Mouse (Mus musculus) T-helper 17 cell (primary cell): ENCODE data around the gene Tead1.

Experiments
- in situ Hi-C, 2 experiments: fragments of 300-600 bp; cut with MboI, MseI; formaldehyde crosslinking; loops; 1 replicate in 1 of 2; 2 replicates in 1 of 2; pipeline ENCODE4 v1.15.1; 2025; ENCODE audit warnings: high pct_unique_total_duplicates in 2 of 2

Gene Tead1

DNA sequence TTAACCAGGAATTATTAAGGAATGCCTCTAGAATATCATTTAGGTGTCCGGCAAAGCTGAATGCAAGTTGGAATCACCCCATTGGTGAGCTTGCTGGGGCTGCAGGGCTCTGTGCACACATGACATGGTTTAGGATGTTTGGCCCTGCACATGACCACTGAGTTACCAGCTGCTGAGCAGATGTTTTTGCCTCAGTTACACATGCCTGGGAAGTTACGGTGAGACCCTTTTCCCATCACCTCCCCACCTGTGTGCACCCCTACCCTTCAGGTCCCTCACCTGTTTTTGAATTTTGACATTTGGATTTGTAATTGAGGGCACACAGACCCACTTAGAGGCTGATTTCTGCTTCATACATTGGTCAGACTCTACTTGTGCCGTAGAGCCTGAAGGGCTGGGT is 6.9 kb downstream of the Tead1 start:
- in situ Hi-C loops = loop anchor here in 1 of 2 experiments (25.0 kb wide), 1 partner anchor 524 kb away; the partner anchor contains the start of gene Dkk3

DNA sequence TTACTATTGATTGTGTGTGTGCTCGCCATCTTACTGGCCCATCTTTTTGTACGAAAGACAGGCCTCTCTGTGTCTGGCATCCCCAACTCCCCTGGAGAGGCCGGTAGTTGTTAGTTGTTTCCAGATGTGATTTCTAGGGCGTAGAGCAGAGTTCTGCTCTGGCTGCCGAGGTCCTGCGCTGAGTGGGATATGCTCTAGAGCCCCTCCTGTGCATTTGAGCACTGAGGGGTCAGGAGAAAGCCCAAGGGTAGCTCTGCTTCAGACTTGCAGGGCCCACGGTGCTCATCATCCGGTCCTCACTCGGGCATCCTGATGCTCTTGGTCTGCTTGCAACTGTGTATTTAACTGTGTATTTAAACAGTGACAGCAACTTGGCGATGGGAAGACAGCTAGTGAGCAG is 7.5 kb downstream of the Tead1 start:
- in situ Hi-C loops = loop anchor here in 1 of 2 experiments (25.0 kb wide), 1 partner anchor 524 kb away; the partner anchor contains the start of gene Dkk3

DNA sequence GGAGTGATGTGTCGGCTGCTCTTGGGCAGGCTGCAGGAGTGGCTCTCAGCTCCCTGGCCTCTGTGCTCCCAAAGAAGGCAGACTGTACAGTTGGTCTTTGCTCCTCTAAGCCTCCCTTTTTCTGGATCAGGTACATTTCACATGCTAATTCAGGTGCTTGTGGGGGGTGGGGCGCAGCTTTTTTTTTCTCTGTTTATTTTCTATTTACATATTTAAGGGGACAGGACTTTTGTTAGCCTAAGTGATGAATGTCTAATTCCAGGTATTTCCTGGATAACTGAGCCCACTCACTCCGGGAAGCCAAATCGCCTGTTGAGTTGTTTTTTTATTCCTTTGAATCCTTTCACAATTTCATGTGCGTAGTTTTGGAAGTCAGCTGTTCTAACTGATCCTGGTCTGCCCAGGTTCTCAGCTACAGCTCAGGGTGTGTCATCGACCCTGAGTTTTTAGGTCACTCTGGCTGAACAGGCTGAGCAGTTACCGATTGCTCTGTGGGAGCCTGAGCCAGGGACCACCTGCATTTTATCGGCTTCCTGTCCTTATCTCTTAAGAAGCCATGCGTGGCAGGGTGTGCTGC is 9.4 kb downstream of the Tead1 start:
- in situ Hi-C loops = loop anchor here in 1 of 2 experiments (25.0 kb wide), 1 partner anchor 526 kb away; the partner anchor contains the start of gene Dkk3

DNA sequence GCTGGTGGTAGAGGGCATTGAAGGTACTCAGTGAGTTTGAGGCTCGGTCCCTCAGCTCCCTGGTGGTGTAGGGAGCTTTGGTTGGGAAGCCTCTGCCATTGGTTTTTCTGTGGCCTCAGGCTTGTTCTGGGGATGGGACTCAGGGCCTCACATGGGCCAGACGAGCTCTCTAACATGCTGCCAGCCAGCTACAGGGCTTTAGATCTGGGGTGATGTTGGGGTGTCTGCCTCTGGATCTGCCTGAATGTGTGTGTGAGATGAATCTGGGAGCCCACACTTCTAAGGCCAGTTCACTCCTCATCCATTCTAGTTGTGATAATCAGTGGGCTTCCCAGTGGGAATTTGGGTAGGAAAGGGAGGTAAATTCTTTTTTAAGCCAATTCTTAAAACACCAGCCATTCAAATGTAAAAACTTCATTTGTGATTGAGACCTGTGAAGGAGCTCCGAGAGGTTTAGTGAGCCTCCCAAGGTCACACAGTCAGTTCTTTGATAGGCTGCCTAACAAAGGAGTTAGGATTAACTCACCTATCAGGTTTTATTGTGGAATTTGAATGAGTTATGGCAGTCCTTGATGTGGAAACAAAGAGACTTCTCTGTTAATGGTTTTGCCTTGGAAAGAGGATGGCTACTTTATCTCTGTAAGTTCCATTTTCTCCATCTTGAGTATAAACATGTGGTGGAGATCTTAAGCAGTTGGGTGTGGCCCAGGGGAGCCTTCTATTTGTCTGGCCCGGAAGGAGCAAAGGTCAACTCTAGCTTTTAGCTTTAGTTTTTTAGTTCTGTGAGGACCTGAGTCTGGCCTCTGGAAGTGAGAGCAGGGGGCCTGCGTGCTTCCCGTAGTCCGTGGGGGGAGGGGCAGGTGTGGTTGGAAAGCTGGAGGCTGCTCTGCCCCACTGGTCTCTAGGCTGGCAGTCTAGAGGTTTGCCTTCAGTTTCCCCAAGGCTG is 12.0 kb downstream of the Tead1 start:
- in situ Hi-C loops = loop anchor here (10.0 to 25.0 kb wide), 2 partner anchors 456 to 529 kb away; partner anchors contain the start of gene Dkk3 (in 1 of the 2)

DNA sequence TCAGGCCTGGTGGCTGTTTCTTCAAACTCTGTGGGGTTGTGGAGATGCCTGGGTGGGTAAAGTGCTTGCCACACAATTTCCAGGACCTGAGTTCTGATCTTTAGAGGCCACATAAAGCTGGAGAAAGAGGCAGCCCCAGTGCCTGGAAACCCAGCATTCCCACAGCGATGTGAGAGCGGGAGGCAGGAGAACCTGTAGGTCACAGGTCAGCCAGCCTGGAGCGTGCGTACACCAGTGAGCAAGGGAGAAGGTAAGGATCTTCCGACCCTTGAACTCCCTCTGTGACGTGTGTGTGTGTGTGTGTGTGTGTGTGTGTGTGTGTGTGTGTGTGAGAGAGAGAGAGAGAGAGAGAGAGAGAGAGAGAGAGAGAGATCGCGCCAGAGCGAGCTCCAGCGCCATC is 14.4 kb downstream of the Tead1 start:
- in situ Hi-C loops = loop anchor here (10.0 to 25.0 kb wide), 2 partner anchors 459 to 531 kb away; partner anchors contain the start of gene Dkk3 (in 1 of the 2)

DNA sequence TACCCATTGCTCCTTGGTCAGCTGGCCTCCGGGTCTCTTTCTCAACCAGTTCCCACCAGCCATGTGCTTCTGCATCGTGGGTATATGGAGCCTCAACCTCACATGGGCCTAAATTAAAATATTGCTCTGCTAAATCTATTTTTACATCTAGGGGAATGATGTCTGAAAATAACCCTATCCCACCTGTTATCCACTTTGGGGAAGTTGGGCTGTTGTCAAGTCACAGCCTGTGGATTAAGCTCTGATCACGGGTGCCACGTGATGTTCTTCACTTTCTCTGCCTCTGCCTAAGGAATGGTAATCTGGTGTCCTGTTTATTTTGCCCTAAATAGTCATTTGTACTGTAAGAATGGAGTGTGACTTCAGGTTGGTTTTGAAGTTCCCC is 17.7 kb downstream of the Tead1 start:
- in situ Hi-C loops = loop anchor here (10.0 to 25.0 kb wide), 2 partner anchors 462 to 534 kb away; partner anchors contain the start of gene Dkk3 (in 1 of the 2)

DNA sequence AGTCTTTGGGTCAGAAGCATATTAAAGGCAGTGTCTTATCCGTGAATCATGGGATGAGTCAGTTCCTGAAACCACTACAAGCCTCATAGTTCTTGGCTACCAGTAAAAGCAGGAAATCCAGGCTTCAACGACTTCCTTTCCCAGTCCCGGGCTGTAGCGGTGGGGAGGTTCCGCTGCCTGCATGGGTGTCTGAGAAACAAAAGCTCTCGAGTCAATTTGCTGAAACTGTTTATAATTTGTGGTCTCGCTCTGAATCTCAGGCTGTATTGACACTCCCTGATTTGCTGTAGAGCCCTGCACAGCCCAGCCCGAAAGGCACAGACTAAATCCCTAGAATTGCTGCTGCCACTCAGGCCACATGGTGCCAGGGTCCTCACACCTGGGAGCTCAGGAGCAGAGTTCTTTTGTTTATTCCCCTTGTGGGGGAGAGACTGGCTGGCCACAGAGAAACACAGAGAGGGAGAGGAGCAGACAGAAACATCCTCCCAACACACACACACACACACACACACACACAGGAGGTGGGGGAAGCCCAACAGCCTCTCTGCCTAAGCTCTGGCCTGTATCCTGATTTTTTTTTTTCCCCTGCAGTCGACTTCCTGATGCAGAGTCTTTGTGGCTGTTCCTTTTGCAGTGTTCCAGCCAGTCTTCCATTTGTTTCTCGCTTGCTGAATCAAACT is 18.2 kb downstream of the Tead1 start:
- in situ Hi-C loops = loop anchor here (10.0 to 25.0 kb wide), 2 partner anchors 463 to 535 kb away; partner anchors contain the start of gene Dkk3 (in 1 of the 2)

DNA sequence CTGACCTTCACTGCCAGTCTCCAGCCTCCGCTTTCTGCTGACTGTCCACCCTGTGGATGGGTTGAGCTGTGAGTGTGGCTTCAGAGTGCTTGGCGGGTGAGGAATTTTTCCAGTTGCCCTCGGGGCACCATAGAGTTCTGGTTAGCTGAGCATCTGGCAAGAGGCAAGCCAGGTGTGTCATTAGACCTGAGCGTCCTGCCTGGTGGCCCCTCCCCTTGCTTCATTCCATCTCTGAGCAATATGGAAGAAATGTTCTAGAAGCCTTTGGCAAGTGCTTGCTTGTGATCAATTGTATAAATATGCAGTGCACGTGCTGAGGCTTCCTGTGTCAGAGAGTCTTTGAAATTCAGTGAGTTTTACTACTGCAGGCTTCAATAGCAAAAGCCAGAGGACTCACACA is 21.0 kb downstream of the Tead1 start:
- in situ Hi-C loops = no loop called here

DNA sequence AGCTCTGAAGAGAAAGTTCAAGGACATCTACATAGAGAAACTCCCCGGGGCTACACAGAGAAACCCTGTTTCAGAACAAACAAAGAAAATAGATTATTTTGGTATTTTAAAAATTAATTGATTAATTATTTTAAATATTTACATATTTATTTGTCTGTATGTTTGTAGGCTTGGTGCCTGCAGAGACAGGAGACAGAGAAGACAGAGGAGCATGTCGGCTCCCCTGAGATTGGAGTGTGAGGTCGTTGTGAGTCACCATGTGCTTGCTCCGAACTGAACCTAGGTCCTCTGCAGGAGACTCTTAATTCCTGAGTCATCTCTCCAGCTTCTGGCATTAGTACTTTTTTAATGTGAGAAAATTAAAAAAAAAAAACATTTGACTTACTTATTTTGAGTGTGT is 24.2 kb downstream of the Tead1 start:
- in situ Hi-C loops = no loop called here

DNA sequence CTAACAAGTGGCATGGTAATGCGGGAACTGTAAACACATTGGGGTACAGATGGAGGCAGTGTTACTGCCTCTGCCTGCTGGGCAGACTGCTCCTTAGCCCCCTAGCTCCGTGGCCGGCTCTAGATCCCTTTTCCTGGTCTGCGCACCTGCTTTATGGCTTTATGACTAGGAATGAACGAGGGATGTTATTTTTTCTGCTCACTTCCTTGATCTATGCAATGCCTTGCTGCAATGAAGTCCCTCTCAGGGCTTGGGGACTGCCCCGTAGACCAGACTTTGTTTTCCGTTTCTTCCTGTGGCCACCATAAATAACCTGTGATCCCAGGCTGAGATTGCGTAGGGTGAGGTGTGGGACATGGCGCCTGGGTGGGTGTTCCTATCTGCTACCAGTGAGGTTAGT is 26.8 kb downstream of the Tead1 start:
- in situ Hi-C loops = no loop called here

DNA sequence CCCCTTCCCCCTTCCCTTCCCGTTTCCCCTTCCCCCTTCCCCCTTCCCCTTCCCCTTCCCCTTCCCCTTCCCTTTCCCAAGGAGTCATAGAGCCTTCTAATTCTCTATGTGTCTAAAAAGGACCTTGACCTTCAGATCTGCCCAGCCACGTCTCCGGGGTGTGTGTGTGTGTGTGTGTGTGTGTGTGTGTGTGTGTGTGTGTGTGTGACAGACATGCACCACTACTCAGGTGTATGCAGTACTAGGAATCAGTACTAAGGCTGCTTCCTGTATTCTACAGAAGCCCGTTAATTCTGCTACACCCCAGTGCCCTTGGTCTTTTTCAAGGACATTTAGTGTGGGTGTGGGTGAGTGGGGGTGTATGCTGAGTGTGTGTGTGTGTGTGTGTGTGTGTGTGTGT is 27.6 kb downstream of the Tead1 start:
- in situ Hi-C loops = no loop called here

DNA sequence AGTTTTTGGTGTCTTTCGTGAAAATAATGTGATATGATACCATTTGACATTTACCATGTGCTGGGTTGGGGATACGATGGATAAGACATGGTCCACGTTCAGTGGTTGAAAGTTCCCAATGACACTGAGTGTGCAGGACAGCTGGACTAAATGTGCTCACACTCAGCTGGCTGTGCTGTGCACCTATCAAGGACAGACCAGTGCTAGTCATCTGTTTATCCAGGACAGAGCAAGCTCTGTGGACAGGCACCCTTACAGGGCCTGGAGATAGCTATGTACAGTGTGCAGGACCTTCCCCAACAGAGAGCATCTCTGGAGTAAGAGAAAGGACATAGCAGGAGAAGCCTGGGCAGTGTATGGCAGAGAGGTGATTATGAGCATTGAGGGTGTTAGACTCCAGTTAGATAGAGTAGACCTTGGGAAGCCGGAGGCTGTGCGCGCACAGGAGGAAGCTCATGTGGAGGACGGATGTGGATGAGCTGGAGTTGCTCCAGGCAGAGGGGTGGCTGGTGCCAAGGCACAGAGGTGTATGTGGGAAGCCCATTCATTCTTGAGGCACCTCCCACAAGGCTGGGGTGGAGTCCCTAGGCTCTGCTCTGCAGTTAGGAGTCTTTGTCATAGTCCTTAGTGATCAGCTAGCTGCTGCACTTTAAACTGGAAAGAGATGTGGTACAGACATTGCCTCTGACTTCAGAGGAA is 31.4 kb downstream of the Tead1 start:
- in situ Hi-C loops = no loop called here

DNA sequence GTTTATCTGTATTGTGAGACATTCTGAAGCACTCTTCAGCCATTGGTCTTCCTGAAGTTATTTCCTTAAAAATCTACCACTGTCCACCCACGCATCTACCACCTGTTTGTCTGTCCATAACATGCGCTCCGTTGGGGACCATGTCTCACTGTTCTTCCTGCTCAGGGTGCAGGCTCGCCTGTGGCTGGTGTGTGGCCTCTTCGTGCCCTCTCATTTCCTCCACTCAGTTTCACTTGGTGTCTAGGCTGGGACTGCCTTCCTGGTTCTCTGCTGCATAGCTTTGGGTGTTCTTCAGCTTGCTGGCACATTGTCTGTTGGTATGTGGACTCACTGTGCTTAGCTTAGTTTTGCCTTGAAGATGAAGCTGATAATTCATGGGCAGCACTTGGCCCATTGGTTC is 32.9 kb downstream of the Tead1 start:
- in situ Hi-C loops = no loop called here

DNA sequence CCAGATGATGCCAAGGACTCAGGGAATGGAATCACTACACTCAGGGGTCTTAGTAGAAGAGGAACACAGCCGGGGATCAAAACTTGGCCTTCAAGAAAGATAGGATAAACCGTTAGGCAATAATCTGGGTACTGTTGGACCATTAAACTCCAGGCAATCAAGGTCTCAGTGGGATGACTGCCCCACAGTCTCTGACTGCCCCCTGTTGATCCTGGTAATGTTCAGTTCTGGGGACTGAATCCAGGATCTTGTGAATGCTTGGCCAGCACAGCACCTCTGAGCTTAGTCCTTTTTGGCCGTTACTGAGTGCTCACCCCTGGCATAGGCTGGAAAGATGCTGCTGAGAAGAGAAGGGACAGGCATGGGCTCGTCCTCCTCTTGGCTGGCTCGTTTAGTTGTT is 34.4 kb downstream of the Tead1 start:
- in situ Hi-C loops = no loop called here

DNA sequence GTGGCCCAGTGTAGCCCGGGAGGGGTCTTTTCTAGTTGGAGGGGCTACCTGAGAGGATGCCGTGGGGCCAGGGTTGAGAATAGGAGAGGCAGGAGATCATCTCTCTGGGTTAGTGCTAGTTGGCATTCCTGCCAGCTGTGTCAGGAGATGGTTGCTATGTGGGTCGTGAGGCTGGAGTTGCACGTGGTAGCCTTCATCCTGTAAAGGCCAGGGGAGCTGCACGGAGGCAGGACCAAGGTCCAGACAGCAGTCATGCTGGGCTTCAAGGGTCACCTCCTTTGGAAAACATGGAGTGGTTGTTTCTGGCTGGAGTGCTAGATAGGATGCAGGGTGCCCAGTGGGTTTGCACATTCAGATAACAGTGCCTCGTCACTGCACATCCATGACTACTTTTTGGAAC is 35.7 kb downstream of the Tead1 start:
- in situ Hi-C loops = no loop called here

DNA sequence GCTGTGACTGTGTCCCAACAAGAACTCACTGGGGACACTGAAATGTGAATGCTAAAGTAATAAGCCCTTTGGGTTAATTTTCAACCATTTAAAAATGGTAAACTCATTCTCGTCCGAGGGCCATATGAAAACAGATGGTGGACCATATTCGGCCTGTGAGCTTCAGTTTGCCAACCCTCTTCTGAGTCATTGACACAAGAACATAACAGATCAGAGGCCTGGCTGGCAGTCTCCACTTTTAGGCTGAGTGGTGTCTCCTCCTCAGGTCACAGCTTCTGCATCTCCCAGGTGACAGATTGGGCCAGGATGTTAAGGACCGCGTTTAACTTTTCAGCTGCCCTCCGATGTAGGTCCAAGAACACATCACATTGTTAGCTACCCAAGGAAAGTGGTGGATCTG is 37.6 kb downstream of the Tead1 start:
- in situ Hi-C loops = no loop called here

DNA sequence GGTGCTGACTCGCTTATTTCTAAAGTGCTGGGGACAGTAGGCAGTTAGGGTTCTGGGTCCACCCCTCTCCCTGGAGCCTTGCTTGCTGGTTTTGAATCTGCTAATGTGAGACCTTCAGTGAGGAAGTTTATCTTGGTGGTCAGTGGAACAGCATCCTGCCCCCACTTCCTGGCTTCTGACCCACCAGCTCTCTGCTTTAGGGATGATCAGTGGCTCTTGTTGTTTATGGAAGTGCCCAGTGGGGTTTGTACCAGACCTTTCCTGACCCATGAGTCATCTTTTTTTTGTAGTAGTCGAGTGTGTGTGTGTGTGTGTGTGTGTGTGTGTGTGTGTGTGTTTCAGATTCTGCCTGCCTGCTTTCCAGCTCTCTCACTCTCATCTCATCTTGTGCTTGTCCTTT is 38.6 kb downstream of the Tead1 start:
- in situ Hi-C loops = no loop called here

DNA sequence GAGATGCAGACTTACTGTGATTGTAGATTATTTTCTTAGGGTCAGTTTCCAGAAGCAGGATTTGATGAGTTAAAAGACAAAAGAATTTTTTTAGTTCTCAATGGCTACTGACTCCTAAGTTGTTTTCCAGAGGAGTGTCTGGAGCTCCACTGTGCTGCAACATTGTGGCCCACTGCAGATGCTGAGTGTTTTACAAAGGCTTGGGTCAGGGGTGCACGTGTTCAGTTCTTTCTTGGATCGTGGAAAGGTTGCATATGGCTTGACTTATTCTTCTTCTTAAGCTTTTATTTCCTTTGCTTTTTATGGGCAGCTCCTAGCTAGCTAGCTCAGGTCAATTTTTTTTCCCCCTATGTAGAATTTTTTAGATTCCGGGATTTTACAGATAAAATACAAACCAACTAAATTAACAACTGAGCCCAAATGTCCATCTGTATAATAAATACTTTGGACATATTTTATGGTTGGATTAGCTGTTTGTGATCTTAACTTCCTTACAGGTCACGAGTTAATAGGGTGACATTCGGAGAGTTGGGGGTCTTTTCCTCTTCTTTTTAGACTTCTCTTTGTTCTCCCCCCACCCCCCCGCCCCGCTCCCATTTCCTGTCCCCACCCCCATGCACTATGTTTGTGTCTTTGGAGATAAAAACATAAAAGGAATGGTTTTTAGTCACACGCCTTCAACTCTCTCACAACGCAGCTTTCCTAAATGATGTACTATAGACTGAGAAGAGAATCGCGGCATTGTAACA is 40.5 kb downstream of the Tead1 start:
- in situ Hi-C loops = loop anchor here in 1 of 2 experiments (10.0 kb wide), 1 partner anchor 935 kb away; no protein-coding TSS in a partner anchor

DNA sequence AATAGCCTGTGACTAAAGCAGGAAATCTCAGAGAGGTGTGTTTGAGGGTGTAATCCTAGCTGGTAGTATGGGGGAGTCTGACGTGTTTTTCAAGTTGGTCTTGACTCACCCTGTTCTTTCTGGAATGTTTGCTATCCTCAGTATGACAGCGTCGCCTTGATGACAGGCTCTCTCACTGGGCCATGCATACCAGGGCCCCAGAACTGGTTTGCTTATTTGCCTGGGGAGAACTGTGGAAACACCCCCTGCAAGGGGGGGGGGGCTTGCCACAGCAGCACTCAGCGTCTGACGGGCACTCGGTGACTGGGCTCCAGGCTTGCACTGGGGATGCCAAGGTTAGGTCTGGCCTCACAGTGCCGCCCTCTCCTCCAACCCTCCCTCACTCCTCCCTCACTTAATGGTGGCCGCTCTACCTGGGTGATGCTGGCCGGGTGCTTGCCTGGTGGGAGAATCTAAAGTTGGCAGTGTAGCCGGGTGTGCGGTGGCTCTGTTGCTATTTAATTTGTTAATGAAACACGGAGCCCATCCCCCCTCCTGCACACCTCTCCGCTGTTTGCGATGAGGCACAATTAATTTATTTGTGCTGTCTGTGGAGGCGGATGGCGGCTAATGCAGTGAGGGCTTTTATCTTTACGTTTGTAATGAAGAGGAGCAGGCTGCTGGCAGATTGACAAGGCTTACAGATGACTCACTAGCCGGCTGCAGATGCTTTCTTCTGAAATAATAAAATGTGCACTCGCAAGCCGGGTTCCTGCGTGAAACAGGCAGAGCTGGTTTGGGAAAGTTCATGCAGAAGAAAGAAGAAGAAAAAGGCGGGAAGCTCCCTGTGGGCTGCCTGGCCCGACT is 41.2 kb downstream of the Tead1 start:
- in situ Hi-C loops = loop anchor here in 1 of 2 experiments (10.0 kb wide), 1 partner anchor 936 kb away; no protein-coding TSS in a partner anchor
